Mouse (Mus musculus) testis, adult 2 months (tissue): ENCODE results near the gene Cracr2b.

Source experiments
- CTCF ChIP-seq: fragments of 200-500 bp; IDR thresholded peaks from 2 replicates; pipeline ENCODE4 v1.5.1; 2012; ENCODE audit warnings: low read depth, mild to moderate bottlenecking, inconsistent platforms, low read length, moderate library complexity; ENCODE audit not compliant: control insufficient read depth, insufficient read depth, insufficient replicate concordance
- POLR2A ChIP-seq: fragments of 200-500 bp; IDR thresholded peaks from 2 replicates; pipeline ENCODE4 v1.6.1; 2012; ENCODE audit warnings: low read depth, mild to moderate bottlenecking, inconsistent platforms, low read length, moderate library complexity; ENCODE audit not compliant: control insufficient read depth

- TF ChIP-seq POLR2A (no peak), CTCF (no peak)
These were observed 10.3 kb downstream of the Cracr2b start for GRCm38 (mm10) chr7:141471236-141471635.
